Mouse (Mus musculus) megakaryocyte-erythroid progenitor cell, adult 5-6 weeks (primary cell): ENCODE data around the gene Triobp. TPM values are rescaled to one million over a fixed set of nuclear protein-coding genes. Genes with fewer than 3 reads are reported as not detected.

ENCODE experiments used
- ATAC-seq: replicated peaks from 2 replicates; pipeline ENCODE4 v1.8.0; 2016; ENCODE audit warnings: mild to moderate bottlenecking, inconsistent platforms; ENCODE audit not compliant: severe bottlenecking, poor library complexity, low FRiP score, low TSS enrichment
- total RNA-seq, 2 experiments: library from RNA; stranded (forward) in 1 of 2; stranded (reverse) in 1 of 2; fragments of 200-1000, 215-1000 nt in 1 of 2; fragments of >200 nt in 1 of 2; fragmentation: Nextera tagmentation in 1 of 2; gene quantifications; 2 replicates each; pipeline ENCODE4 v1.2.3; 2014 to 2017

Triobp gene
- total RNA-seq, 2 experiments from 2014 or later: 11.2 to 29.1 TPM

DNA sequence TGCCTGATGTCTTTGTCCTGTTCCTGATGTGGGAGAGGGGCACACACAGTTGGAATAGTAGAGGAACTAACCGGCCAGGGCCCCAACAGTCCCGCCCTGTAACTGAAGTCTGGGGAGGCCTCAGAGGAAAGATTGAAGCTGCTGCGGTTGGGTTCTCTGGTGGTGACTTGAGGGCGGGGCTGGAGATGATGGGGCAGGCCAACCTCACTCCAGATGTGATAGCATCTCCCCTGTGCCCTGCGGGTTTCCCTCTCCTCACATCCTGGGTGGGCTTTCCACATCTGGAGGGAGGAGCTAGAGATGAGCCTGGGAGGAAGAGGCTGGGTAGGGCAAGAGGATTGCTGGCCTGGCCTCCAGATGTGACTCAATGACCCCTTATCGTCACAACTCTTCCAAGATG, 23.9 kb upstream of the Triobp start:
- peak; percentile 64 for ATAC-seq

DNA sequence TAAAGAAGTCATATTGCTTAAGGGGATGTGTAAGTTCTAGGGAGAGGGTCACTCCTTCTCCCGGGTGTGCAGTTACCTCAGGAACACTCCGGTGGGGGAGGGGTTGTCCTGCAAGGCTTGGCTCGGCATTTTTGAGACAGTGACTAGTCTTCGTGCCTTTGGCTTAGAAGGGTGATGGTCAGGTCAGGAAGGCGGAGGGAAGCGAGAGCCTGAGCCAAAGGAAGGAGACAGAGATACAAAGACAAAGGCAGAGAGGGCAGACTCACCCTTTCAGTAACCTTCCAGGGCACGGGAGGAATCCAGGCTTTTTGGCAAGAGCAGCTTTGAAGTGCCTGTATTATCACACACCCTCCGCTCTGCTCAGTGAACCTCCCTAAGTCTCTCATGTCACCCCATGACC, 22.4 kb upstream of the Triobp start:
- no peak for ATAC-seq

DNA sequence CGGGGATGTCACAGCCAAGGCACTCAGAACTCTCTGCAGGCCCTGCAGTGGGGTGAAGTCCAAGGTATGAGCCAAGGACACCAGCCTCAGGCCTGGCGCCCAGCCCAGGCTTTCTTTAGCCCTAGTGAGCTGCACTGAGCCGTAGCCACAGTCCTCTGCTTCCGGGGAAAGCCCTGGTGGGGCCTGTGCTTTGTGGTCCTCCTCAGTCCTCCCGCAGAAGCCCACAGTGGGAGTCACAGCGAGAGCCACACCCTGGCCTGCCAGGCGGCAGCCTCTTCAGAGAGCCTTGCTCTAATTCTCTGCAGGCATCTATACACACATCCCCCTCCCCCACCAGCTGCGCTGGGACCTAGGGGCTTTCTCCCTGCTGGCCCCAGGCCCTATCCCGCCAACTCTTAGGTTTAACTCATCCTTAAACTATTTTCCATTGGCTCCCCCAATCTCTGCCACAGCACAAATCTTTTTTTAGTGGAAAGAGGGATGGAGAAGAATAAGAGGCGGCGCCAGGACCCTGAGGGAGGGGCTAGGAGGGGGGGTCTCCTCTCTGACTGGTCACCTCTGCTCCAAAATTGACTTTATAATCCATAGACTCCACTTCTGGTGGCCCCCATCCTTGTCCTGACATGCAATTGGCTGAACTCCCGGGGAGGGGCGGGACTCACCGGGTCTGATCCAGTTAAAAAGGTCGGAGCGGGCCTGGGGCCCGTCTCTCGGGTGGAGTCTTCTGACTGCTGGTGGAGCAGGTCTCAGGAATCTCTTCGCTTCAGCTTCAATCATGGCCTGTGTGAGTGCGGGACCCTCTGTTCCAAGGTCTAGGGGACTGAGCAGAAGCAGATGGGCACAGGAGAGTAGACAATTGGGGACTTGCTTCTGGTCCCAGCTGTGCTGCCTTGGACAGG, 21.3 kb upstream of the Triobp start, which contains the start of gene Lgals1:
Lgals1 (plus strand) TSS at position 705 of the 899 bp plus-strand sequence.
- ATAC-seq: 0 out of 2 replicates have a peak, but pooled peaks have one; percentile 7

DNA sequence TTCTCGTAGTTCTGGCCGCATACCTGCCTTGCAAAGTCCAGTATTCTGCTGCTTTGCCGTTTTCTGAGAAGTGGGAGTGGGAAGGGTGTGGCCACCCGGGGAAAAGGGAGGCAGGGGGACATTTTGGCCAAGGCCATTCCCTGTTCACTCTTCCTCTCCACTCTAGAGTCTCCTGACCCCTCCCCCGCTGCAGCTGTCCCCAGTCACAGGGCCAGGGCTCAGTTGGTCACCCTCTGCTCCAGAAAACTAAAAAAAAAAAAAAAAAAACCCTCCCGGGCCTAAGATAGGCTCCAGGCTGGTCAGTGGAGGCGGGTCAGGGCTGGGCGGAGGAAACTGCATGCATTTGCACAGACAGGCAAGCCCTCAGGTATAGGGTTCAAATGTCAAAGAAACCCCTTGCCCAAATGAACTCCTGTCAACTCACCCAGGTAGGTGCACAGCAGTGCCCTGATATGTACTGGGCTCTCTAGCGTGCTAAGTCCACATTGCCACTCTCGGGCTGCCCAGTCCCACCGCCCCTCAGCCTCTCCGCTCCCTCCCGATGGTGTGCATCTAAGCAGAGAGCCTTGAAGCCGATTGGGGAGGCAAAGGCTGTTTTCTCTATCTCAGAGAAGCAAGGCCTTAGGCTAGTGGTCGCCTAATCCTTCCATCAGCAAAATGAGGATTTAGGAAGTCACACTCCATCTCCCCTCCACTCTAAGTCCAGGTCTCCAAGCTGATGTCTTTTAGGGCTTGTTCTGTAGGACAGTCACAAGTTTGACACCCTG, 20.3 kb upstream of the Triobp start:
- no peak for ATAC-seq

DNA sequence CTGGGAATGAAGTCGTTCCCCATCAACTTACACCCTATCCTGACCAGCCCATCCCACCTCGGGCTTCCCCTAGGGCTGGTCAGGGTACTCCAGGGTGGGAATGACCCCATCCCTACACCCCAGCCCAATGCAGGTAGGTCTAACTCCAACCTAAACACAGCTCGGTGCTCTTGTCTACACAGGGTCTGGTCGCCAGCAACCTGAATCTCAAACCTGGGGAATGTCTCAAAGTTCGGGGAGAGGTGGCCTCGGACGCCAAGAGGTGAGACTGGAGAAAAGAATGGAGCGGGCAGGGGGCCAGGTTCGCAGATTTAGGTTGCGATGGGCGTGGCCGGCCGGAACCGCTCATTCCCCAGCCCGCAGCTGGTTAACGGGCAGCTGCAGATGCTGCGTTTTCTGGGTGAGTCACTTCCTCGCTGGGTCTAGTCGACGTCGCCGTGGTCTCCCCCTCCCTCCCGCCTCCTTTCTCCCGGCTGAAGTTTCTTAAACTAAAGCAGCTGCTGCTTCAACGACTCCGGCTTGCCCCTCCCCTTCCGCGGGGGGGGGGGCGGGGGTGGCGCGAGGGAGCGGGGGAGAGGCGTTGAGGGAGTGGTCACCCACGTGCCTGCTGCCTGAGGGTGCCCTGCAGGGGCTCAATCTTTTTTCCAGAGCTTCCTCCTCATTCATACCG, 19.6 kb upstream of the Triobp start:
- peak; percentile 24; the same call in 1 of the 2 replicates for ATAC-seq

DNA sequence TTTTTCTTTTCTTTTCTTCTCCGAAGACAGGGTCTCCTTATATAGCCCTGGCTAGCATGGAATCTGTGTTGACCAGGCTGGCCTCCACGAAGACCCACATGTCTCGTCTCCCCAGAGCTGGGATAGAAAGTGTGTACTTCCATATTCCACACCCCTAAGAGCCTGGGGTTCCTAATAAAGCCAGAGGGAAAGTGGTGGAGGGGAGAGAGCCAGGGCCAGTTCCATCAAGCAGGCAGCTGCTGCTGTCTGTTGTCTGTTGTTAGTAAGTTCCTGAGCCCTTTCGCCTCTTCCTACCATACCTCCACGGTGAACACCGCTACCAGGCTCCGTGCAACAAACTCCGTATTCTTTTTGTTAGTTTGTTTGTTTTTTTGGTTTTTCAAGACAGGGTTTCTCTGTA, 19.0 kb upstream of the Triobp start:
- no peak for ATAC-seq

DNA sequence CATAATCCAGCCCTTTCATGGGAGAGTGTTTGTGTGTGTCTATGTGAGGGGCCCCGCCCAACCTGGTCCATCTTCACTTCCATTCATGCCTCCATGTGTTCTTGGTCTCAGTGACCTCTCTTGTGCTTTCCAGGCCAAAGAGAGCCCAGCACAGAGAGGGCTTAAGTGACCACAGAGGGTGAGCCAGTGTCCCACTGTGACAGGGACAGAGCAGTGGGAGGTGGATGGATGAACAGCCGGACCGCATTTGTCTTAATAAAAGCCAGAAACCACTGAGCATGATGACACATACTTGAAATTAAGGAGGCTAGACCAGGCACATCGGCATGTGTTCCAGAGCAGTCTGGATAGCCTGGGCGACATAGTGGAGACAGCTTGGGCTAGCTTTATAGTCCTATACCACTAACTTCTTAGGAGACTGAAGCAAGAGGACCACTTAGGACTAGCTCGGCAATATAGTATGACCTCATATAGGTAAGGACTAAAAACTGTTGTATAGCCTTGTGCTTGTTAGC, 17.3 kb upstream of the Triobp start:
- no peak for ATAC-seq

DNA sequence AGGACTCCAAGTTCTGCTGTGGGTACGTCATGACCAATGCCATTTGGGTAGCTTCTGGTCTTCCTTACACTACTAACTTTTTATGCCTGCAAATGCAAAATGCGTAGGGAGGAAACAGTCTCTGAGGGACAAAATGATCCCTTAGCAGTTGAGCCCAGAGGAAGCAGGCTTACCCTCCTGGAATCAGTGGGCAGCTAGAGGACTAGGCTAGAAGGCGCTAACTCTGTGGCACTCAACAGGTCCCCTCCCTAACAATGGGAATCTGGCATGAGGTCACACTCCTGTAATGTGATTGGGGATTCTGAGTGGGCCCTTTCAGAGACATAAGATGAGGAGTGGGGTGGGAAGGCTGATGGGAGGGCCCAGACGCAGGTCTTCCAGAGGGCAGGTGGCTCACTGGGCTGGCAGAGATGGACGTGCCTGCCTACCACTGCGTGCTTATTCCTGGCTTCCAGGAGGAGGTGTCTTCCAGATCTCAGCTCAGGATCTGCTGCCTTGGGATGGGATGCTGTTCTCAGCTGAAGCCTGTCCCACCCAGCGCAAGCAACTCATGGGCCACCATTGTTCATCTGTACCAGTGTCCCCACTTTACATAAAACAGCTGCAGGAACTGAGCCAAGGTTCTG, 16.6 kb upstream of the Triobp start:
- ATAC-seq: no peak

DNA sequence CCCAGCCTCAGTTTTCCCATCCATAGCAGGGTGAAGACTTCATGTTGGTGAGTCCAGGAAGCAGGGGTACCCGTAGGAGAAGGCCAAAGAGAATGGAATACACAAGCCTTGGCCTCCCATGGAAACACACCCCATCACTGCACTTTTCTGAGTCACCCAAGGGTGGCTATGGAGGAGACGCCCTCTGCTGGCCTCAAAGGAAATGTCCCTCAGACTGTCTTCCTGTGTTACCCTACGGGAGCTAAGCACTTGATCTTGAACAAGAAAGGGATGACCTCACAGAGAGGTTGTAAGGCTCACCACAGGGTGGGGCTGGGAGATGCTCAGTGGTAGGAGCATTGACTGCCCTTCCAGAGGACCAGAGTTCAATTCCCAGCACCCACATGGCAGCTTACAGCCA, 15.9 kb upstream of the Triobp start:
- peak; percentile 74 for ATAC-seq

DNA sequence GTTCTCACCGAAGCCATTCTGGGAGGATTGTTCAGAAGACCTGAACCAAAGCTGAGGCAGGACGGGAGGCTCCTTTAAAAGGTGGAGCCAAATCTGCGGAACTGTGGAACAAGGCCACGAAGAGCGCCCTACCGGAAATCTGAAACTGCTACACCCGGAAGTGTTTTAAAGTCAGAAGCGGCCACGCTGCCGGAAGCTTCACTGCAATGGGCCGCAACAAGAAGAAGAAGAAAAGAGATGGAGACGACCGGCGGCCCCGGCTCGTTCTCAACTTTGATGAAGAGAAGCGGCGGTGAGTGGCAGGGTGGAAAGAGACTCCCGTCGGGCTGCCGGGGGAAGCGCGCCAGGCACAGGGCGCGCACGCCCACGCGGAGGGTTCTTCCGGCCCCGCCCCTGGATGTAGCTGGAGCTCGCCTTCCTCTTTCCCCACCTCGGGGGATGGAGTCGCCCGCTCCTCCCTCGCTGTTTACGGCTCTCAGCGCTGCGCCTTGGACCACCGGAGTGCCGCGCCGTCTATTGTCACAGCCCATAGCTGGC, 12.7 kb upstream of the Triobp start, which contains the start of gene Nol12:
Nol12 (plus strand) TSS at position 150 of the 537 bp plus-strand sequence.
- ATAC-seq: peak; percentile 74

DNA sequence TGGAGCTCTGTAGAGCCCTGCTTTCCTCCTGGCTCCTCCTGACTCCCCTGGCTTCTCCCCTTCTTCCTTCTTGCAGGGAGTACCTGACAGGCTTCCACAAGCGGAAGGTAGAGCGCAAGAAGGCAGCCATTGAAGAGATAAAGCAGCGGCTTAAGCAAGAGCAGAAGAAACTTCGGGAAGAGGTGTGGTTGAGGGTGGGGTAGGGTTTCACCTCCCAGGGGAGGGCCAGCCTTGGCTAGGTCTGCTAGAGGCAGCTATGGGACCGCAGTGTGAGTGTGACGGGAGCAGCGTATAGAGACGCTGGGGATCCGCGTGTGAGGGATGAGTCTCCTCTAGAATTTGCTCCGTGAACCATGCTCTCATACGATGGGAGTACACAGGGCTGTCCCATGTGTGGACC, 11.1 kb upstream of the Triobp start:
- ATAC-seq: no peak

DNA sequence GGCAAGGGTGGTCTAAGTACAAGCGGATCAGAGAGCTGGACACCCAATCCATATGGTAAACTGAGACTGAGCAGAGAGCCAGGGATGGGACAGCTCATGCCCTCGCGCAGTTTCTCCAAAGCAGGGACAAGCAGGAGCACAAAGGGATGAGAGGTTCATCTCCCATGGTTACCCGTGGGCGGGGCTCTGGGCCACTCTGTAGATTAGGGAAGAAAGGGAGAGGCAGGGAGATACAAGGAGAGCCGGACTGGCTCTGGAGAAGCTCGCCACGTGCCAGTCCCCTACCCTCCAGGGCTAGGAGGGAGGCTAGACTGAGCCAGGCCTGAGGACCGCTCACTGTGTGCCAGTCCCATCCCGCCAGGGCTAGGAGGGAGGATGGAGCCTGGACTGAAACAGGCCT, 10.2 kb upstream of the Triobp start:
- ATAC-seq: no peak

DNA sequence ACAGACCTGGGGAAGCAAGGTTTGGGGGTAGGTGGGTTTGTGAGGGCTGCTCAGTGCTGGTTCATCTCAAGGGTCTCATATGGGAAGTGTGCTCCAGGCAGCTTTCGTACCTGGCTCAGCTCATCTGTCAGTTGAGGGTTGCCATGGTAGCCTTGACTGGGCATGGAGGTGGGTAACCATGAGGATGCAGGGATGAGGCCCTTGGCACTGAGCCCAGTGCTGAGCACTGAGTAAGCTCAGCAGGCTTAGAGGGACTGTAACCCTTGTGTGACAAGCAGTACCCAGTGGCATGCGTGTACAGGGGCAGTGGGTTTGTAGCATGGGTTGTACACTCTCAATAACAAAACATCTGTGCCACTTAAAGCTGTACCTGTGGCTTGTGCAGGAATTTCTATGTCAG, 9.6 kb upstream of the Triobp start:
- no peak for ATAC-seq

DNA sequence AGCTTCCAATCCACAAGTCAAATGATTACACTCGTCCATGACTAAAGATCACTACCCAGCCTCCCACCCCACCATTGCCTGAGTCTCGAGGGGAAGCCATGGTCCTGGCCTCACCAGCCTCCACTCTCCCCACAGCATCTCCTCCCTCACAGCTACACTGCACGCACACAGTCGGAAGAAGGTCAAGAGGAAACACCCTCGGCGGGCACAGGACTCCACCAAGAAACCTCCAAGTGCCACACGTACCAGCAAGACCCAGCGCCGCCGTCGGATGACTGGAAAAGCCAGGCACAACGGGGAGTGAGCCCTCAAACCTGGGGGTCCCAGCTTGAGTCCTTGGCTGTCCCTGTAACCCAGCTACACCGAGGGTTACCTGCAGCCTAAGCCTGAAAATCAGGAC, 7.2 kb upstream of the Triobp start:
- no peak for ATAC-seq

DNA sequence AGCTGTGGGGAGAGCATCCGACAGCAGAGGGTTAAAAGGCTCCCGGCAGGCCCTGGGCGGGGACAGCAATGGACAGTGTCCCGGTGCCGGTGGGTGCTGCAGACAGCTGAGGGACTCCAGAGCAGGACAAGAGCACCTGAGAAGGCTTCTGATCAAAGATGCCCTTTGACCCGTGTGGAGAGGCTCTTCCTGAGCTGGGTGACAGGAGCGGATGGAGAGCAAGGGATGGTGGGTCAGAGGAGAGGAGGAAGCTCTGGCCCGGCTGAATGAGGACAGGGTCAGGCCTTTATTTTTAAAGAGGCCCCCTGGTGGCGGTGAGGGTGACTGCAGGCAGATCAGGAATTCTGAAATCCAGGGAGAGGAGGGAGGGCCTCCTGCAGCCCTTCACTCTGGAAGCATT, 4.9 kb upstream of the Triobp start:
- ATAC-seq: peak; percentile 43

DNA sequence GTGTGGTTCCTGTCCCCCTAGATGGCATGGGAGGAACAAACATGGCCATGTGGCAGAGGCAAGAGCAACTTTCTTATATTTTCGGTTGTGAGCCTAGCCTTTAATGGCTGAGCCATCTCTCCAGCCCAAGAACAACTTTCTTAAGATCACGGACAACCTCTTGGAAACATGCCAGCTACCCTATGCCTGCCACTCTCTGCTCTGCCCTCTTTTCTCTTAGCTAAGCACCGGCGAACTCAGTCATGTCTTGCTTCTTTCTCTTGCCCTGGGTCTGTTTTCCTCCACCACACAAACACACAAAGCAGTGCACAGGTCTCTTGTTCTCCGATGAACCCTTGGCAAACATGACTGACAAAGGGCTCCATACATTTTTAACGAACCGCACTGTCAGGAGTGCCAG, 1.3 kb upstream of the Triobp start:
- no peak for ATAC-seq

DNA sequence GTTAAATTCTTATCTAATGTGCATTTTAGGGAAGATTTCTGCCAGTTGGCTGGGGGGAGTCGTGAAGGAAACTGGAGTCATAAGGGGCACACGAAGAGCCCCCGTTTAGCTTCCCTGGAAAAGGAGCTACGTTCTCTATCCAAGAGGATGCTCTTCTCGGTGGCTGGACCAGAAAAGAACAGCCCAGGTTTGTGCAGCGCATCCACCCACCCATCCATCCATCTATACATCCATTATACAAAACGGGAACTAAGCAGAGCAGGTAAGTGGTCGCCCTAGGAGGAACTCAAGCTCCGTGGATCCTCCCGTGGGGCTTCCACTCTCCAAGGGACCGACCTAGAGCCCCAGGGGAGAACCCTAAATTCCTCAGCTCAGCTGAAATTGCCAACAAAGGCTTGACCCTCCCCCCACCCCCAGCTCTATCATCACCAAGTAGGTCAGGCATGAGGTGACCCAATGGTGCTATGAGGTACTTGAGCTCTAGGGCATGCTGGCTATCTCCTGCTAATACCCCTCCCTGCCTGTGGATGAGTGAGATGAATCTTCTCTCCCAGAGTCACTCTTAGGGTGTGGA, 715 bp downstream of the Triobp start:
- ATAC-seq: no peak

DNA sequence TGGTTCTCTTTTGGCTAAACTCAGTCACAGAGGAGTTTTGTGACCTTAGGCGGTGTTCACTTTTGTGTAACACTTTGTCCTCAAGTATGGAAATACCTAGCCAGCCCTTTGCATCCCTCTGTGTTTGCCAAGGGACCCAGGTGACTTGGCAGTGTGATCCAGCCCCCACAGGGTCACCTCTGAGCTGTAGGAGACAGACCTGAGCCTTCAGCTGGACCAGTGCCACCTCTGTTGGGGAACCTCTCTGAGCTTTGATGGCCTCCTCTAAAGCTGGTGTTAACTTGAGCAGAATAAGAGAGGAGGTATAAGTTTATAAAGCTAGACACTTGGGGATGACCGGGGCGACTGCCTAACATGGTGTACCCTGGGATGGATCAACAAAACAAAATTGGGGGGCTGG, 1.4 kb downstream of the Triobp start:
- no peak for ATAC-seq

DNA sequence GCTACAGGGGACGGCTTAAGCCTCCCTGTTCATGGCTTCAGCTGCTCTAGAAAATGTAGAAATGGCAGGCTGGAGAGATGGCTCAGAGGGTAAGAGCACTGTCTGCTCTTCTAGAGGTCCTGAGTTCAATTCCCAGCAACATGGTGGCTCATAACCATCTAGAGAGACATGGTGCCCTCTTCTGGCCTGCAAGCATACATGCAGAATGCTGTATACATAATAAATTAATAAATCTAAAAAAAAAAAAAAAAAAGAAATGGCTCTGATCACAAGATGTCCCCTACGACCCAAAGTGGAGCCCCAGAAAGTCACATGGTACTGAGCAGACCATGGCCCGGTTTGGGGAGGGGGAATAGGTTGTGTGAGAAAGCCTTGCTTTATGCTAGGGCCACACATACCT, 8.1 kb downstream of the Triobp start:
- ATAC-seq: no peak
